Mouse (Mus musculus): ENCODE data around the gene Tmem121. TPM values are rescaled to one million over a fixed set of nuclear protein-coding genes. Genes with fewer than 3 reads are reported as not detected.

Tmem121 gene
- polyA plus RNA-seq, 1 experiment from 2014 or later: 17.0 TPM

- Histone ChIP-seq H3K4me1 (replicated peaks; ENCODE audit: control insufficient read depth, insufficient read depth, low read length) (no peaks in the 10 kb centered on the region), H3K36me3 (ENCODE audit: control insufficient read depth, insufficient read depth, low read length) (no peaks in the 10 kb centered on the region), H3K27me3 (ENCODE audit: control insufficient read depth, insufficient read depth, low read length) (no peaks in the 10 kb centered on the region), H3K4me2 (ENCODE audit: low read depth, low read length, severe bottlenecking) (no peak overlapping the region), H3K27ac (ENCODE audit: low read depth, low read length) (no peak overlapping the region), H3K9ac (ENCODE audit: low read length) (no peak overlapping the region), H3K4me3 (ENCODE audit: low read depth, low read length) (no peak overlapping the region), H3K9me3 (ENCODE audit: control insufficient read depth, low read length) (no peaks in the 10 kb centered on the region; the same call in 1 of the 2 replicates)
- ATAC-seq (replicated peaks; ENCODE audit: low FRiP score) (no peak), DNase-seq (ENCODE audit: low spot score) (no peak)
- WGBS: 91% methylated on average over 7 of the region's 7 CpGs
Observed at GRCm38 (mm10) chr12:113205251-113205942, 19.7 kb downstream of the Tmem121 start.

DNA sequence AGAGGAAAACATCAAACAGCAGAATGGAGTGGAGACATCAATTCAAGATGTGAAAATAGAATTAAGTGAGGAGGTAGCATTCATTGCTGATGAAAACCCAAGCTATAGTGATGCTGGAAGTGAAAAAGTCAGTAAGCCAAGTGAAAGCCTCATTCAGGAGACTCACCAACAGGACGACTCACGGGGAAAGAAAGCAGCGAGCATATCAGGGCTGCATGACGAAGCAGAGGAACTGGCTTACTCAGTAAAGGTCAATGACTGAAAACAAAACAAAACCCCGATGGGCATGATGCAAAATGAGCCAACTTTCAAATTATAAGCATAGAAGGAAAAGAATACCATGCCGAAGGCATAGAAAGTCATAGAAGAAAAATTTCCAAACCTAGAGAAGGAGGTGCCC lies 22.0 kb downstream of the Tmem121 start:
- Histone ChIP-seq H3K9me3 (ENCODE audit: control insufficient read depth, low read length) (no peaks in the 10 kb centered on the region), H3K4me3 (ENCODE audit: low read depth, low read length) (no peak overlapping the region), H3K27me3 (ENCODE audit: control insufficient read depth, insufficient read depth, low read length) (no peaks in the 10 kb centered on the region), H3K27ac (ENCODE audit: low read depth, low read length) (no peak overlapping the region), H3K9ac (ENCODE audit: low read length) (no peak overlapping the region), H3K4me1 (replicated peaks; ENCODE audit: control insufficient read depth, insufficient read depth, low read length) (no peaks in the 10 kb centered on the region), H3K4me2 (ENCODE audit: low read depth, low read length, severe bottlenecking) (no peak overlapping the region), H3K36me3 (ENCODE audit: control insufficient read depth, insufficient read depth, low read length) (no peaks in the 10 kb centered on the region)
- no peak for ATAC-seq (replicated peaks; ENCODE audit: low FRiP score)
- 89% methylated on average over 6 of the region's 6 CpGs for WGBS
- no peak for DNase-seq (ENCODE audit: low spot score)

DNA sequence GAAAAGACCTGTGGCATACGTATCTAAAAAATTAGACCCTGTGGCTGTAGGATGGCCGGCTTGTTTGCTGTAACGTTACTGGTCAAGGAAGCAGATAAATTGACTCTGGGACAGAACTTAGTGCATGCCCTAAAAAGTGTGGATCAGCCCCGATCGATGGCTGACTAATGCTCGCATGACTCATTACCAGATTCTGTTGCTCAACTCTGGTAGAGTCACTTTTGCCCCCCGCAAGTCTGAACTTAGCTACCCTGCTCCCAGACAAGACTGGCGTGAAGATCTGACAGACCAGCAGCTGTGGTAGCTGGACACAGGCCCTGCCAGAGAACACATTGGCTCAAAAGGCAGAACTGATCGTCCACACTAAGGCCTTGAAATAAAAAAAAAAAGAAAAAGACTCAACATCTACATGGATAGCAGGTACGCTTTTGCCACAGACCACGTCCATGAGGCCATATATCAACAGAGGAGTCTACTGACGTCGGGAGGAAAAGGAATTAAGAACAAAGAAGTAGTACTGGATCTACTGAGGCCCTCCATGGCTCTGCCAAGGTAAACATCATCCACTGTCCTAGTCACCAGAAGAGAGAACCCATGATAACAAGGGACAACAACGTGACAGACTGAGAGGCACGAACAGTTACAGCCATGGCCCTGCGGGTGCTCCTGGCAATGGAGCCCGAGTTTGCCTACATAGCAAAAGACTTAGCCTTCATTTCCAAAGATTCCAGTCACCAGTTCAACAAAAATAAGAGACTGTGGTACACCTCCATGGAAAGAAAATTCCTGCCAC lies 25.1 kb downstream of the Tmem121 start:
- DNase-seq (ENCODE audit: low spot score) (no peak), ATAC-seq (replicated peaks; ENCODE audit: low FRiP score) (no peak)
- no peaks in the 10 kb centered on the region for H3K9me3 ChIP-seq (ENCODE audit: control insufficient read depth, low read length)
- H3K4me2 ChIP-seq (ENCODE audit: low read depth, low read length, severe bottlenecking): no peak overlapping the region
- WGBS: 88% methylated on average over 17 of the region's 17 CpGs
- H3K4me1 ChIP-seq (replicated peaks; ENCODE audit: control insufficient read depth, insufficient read depth, low read length): no peaks in the 10 kb centered on the region
- no peak overlapping the region for H3K27ac ChIP-seq (ENCODE audit: low read depth, low read length)
- H3K4me3 ChIP-seq (ENCODE audit: low read depth, low read length): no peak overlapping the region
- no peaks in the 10 kb centered on the region for H3K36me3 ChIP-seq (ENCODE audit: control insufficient read depth, insufficient read depth, low read length)
- no peaks in the 10 kb centered on the region for H3K27me3 ChIP-seq (ENCODE audit: control insufficient read depth, insufficient read depth, low read length)
- no peak overlapping the region for H3K9ac ChIP-seq (ENCODE audit: low read length)

GRCm38 (mm10) chr12:113211772-113212171 lies 26.0 kb downstream of the Tmem121 start:
- ATAC-seq (replicated peaks; ENCODE audit: low FRiP score) (no peak), DNase-seq (ENCODE audit: low spot score) (no peak)
- Histone ChIP-seq H3K4me2 (ENCODE audit: low read depth, low read length, severe bottlenecking) (no peak overlapping the region), H3K9ac (ENCODE audit: low read length) (no peak overlapping the region), H3K4me3 (ENCODE audit: low read depth, low read length) (no peak overlapping the region), H3K9me3 (ENCODE audit: control insufficient read depth, low read length) (no peaks in the 10 kb centered on the region), H3K27me3 (ENCODE audit: control insufficient read depth, insufficient read depth, low read length) (no peaks in the 10 kb centered on the region), H3K4me1 (replicated peaks; ENCODE audit: control insufficient read depth, insufficient read depth, low read length) (no peaks in the 10 kb centered on the region), H3K36me3 (ENCODE audit: control insufficient read depth, insufficient read depth, low read length) (no peaks in the 10 kb centered on the region), H3K27ac (ENCODE audit: low read depth, low read length) (no peak overlapping the region)
- WGBS: 90% methylated on average over 5 of the region's 5 CpGs

DNA sequence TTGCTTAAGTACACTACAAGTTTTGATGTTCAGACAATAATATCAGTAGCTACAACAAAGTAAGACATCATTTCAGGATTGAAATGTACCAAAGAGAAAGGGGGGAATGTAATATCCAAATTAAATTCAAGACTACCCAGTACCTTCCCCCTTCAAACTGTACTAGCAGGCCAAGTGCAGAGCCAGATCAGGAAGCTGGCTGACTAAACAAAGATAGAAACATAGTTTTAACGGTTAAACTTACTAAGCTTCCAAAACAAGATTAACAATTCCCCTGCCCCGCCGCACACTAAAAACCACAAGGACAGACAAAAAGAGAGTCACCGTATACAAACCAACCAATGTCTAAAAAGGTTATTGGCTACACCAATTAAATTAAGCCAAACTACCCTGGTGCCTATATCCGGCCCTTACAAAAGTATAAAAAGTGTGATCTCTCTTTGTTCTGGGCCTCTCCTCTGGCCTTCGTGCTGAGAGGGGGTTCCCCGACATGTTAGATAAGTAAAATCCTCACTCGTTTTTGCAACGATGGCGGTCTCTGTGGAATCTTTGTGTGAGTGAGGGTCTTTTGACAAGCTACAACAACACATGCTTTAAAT lies 26.7 kb downstream of the Tmem121 start:
- no peaks in the 10 kb centered on the region for H3K36me3 ChIP-seq (ENCODE audit: control insufficient read depth, insufficient read depth, low read length)
- no peaks in the 10 kb centered on the region for H3K4me1 ChIP-seq (replicated peaks; ENCODE audit: control insufficient read depth, insufficient read depth, low read length)
- H3K27ac ChIP-seq (ENCODE audit: low read depth, low read length): no peak overlapping the region
- H3K4me2 ChIP-seq (ENCODE audit: low read depth, low read length, severe bottlenecking): no peak overlapping the region
- no peaks in the 10 kb centered on the region for H3K27me3 ChIP-seq (ENCODE audit: control insufficient read depth, insufficient read depth, low read length)
- no peak overlapping the region for H3K4me3 ChIP-seq (ENCODE audit: low read depth, low read length)
- H3K9ac ChIP-seq (ENCODE audit: low read length): no peak overlapping the region
- H3K9me3 ChIP-seq (ENCODE audit: control insufficient read depth, low read length): no peaks in the 10 kb centered on the region
- 91% methylated on average over 10 of the region's 10 CpGs for WGBS
- no peak for ATAC-seq (replicated peaks; ENCODE audit: low FRiP score)
- no peak for DNase-seq (ENCODE audit: low spot score)

GRCm38 (mm10) chr12:113213226-113213625 lies 27.5 kb downstream of the Tmem121 start:
- Histone ChIP-seq H3K9ac (ENCODE audit: low read length) (no peak overlapping the region), H3K27me3 (ENCODE audit: control insufficient read depth, insufficient read depth, low read length) (no peaks in the 10 kb centered on the region), H3K9me3 (ENCODE audit: control insufficient read depth, low read length) (no peaks in the 10 kb centered on the region), H3K4me3 (ENCODE audit: low read depth, low read length) (no peak overlapping the region), H3K27ac (ENCODE audit: low read depth, low read length) (no peak overlapping the region), H3K4me2 (ENCODE audit: low read depth, low read length, severe bottlenecking) (no peak overlapping the region), H3K4me1 (replicated peaks; ENCODE audit: control insufficient read depth, insufficient read depth, low read length) (no peaks in the 10 kb centered on the region), H3K36me3 (ENCODE audit: control insufficient read depth, insufficient read depth, low read length) (no peaks in the 10 kb centered on the region)
- 73% methylated on average over 2 of the region's 2 CpGs for WGBS
- ATAC-seq (replicated peaks; ENCODE audit: low FRiP score) (no peak), DNase-seq (ENCODE audit: low spot score) (no peak)

- Histone ChIP-seq H3K4me2 (ENCODE audit: low read depth, low read length, severe bottlenecking) (no peak overlapping the region), H3K4me3 (ENCODE audit: low read depth, low read length) (no peak overlapping the region), H3K27me3 (ENCODE audit: control insufficient read depth, insufficient read depth, low read length) (no peaks in the 10 kb centered on the region), H3K4me1 (replicated peaks; ENCODE audit: control insufficient read depth, insufficient read depth, low read length) (no peaks in the 10 kb centered on the region), H3K9ac (ENCODE audit: low read length) (no peak overlapping the region), H3K27ac (ENCODE audit: low read depth, low read length) (no peak overlapping the region), H3K9me3 (ENCODE audit: control insufficient read depth, low read length) (no peaks in the 10 kb centered on the region), H3K36me3 (ENCODE audit: control insufficient read depth, insufficient read depth, low read length) (no peaks in the 10 kb centered on the region)
- ATAC-seq (replicated peaks; ENCODE audit: low FRiP score): no peak
- DNase-seq (ENCODE audit: low spot score): no peak
- WGBS: 91% methylated on average over 25 of the region's 25 CpGs
Observed at GRCm38 (mm10) chr12:113214072-113214808, 28.5 kb downstream of the Tmem121 start.

- 86% methylated on average over 16 of the region's 16 CpGs for WGBS
- H3K9me3 ChIP-seq (ENCODE audit: control insufficient read depth, low read length): no peaks in the 10 kb centered on the region
- no peak overlapping the region for H3K27ac ChIP-seq (ENCODE audit: low read depth, low read length)
- no peak overlapping the region for H3K4me2 ChIP-seq (ENCODE audit: low read depth, low read length, severe bottlenecking)
- no peak overlapping the region for H3K4me3 ChIP-seq (ENCODE audit: low read depth, low read length)
- H3K4me1 ChIP-seq (replicated peaks; ENCODE audit: control insufficient read depth, insufficient read depth, low read length): no peaks in the 10 kb centered on the region
- no peak overlapping the region for H3K9ac ChIP-seq (ENCODE audit: low read length)
- ATAC-seq (replicated peaks; ENCODE audit: low FRiP score): no peak
- no peak for DNase-seq (ENCODE audit: low spot score)
- H3K36me3 ChIP-seq (ENCODE audit: control insufficient read depth, insufficient read depth, low read length): no peaks in the 10 kb centered on the region
- H3K27me3 ChIP-seq (ENCODE audit: control insufficient read depth, insufficient read depth, low read length): no peaks in the 10 kb centered on the region
Observed at GRCm38 (mm10) chr12:113214972-113215666, 29.4 kb downstream of the Tmem121 start.

Data from forebrain, embryonic 11.5 days (tissue).